9 mouse cellular contexts compared by ENCODE assay signal in genomic region chr1:180889172-180889571, GRCm38 (mm10). TPM values are rescaled to one million over a fixed set of nuclear protein-coding genes. Genes with fewer than 3 reads are reported as not detected.
A peak's percentile ranks its signal among the peaks of the same experiment; 100 is the strongest.
DNase-seq lines count a peak whose midpoint lies in the region; ATAC-seq and TF ChIP-seq lines count a peak whose summit lies in the region.
"Had no signal": no experiment of that assay in that cellular context is flagged by ENCODE, and none has a peak within 500 bp of the region (broad histone marks: within the 10 kb centered on the region; RNA-seq: fewer than 3 reads in every experiment).

No protein-coding gene starts in this region.

- H3K79me2 ChIP-seq in myocyte (ENCODE audit: control insufficient read depth, insufficient read depth): no peaks in the 10 kb centered on the region

- no peak for ATAC-seq in forebrain, embryonic 15.5 days (replicated peaks)
- no peak for ATAC-seq in forebrain, embryonic 11.5 days (replicated peaks; ENCODE audit: low FRiP score)
- no peak for ATAC-seq in kidney, postnatal 0 days (replicated peaks; ENCODE audit: low FRiP score, low read depth)

- no peaks in the 10 kb centered on the region for H3K36me3 ChIP-seq in forebrain, embryonic 15.5 days
- no peaks in the 10 kb centered on the region for H3K36me3 ChIP-seq in forebrain, embryonic 11.5 days (ENCODE audit: control insufficient read depth, insufficient read depth, low read length)
- no peaks in the 10 kb centered on the region for H3K36me3 ChIP-seq in kidney, postnatal 0 days (ENCODE audit: insufficient read depth, low read length)
- H3K36me3 ChIP-seq in myocyte (ENCODE audit: control insufficient read depth, insufficient read depth): no peaks in the 10 kb centered on the region

- no peak overlapping the region for H3ac ChIP-seq in myocyte (ENCODE audit: control insufficient read depth, insufficient read length)

- no peaks in the 10 kb centered on the region for H3K9me3 ChIP-seq in forebrain, embryonic 15.5 days
- H3K9me3 ChIP-seq in forebrain, embryonic 11.5 days (ENCODE audit: control insufficient read depth, low read length): no peaks in the 10 kb centered on the region
- no peaks in the 10 kb centered on the region for H3K9me3 ChIP-seq in kidney, postnatal 0 days (replicated peaks; ENCODE audit: low read length)
- H3K9me3 ChIP-seq: megakaryocyte, embryonic 14.5 days had no signal

- H3K27me3 ChIP-seq in forebrain, embryonic 15.5 days: peaks cover 12% of the 10 kb centered on the region; the same call in 1 of the 2 replicates
- H3K27me3 ChIP-seq in forebrain, embryonic 11.5 days (ENCODE audit: control insufficient read depth, insufficient read depth, low read length): peaks cover 10% of the 10 kb centered on the region
- peaks cover 8% of the 10 kb centered on the region; the same call in 1 of the 2 replicates for H3K27me3 ChIP-seq in kidney, postnatal 0 days (ENCODE audit: insufficient read depth, low read length)
- peaks cover 21% of the 10 kb centered on the region for H3K27me3 ChIP-seq in myocyte (ENCODE audit: control insufficient read depth, insufficient read depth, insufficient read length)

- no peak for TF ChIP-seq POLR2A in bone marrow macrophage, adult 2 months (IDR thresholded peaks at IDR 0.05; ENCODE audit: borderline replicate concordance, low read depth, low read length)
- TF ChIP-seq POLR2A in myocyte (IDR thresholded peaks at IDR 0.05; ENCODE audit: insufficient read length, low read depth): no peak

- DNase-seq in forebrain, embryonic 11.5 days (ENCODE audit: low spot score): no peak
- DNase-seq in kidney, postnatal 0 days (ENCODE audit: low spot score): no peak
- no peak for DNase-seq in kidney, postnatal 10 days
- DNase-seq in thymus, postnatal 36 days: no peak
- no peak for DNase-seq in right cerebral cortex, postnatal 25 days

- peak overlapping the region; percentile 12; the same call in 1 of the 2 replicates for H3K4me2 ChIP-seq in forebrain, embryonic 15.5 days (replicated peaks)
- H3K4me2 ChIP-seq in forebrain, embryonic 11.5 days (ENCODE audit: low read depth, low read length, severe bottlenecking): no peak overlapping the region
- 0 out of 2 replicates have a peak overlapping the region, but pooled peaks have one; percentile 48 for H3K4me2 ChIP-seq in kidney, postnatal 0 days (ENCODE audit: low read length)
- peak overlapping the region; percentile 43 for H3K4me2 ChIP-seq in myocyte (ENCODE audit: low read depth)

- no peak for TF ChIP-seq CTCF in kidney, postnatal 0 days (IDR thresholded peaks at IDR 0.05; ENCODE audit: low read depth)
- no peak for TF ChIP-seq CTCF in bone marrow macrophage, adult 2 months (IDR thresholded peaks at IDR 0.05; ENCODE audit: low read depth, low read length)

- H3K9ac ChIP-seq in forebrain, embryonic 15.5 days (replicated peaks): no peak overlapping the region
- H3K9ac ChIP-seq in forebrain, embryonic 11.5 days (ENCODE audit: low read length): no peak overlapping the region
- 0 out of 2 replicates have a peak overlapping the region, but pooled peaks have one; percentile 15 for H3K9ac ChIP-seq in kidney, postnatal 0 days (ENCODE audit: low read depth, low read length)

- H3K4me3 ChIP-seq in forebrain, embryonic 15.5 days: no peak overlapping the region
- no peak overlapping the region for H3K4me3 ChIP-seq in forebrain, embryonic 11.5 days (ENCODE audit: low read depth, low read length)
- no peak overlapping the region for H3K4me3 ChIP-seq in kidney, postnatal 0 days (replicated peaks; ENCODE audit: low read depth, low read length)
- peak overlapping the region; percentile 5; the same call in 1 of the 2 replicates for H3K4me3 ChIP-seq in bone marrow macrophage, adult 2 months (ENCODE audit: insufficient read depth, low read length)
- H3K4me3 ChIP-seq in myocyte: no peak overlapping the region
- H3K4me3 ChIP-seq: megakaryocyte, embryonic 14.5 days had no signal

- H3K27ac ChIP-seq in forebrain, embryonic 15.5 days (replicated peaks): no peak overlapping the region
- H3K27ac ChIP-seq in forebrain, embryonic 11.5 days (ENCODE audit: low read depth, low read length): no peak overlapping the region
- H3K27ac ChIP-seq in kidney, postnatal 0 days: peak overlapping the region; percentile 36; the same call in 1 of the 2 replicates
- H3K27ac ChIP-seq in bone marrow macrophage, adult 2 months (ENCODE audit: insufficient read depth, low read depth, low read length): 0 out of 2 replicates have a peak overlapping the region, but pooled peaks have one; percentile 24

- H3K4me1 ChIP-seq in forebrain, embryonic 15.5 days: peaks cover 9% of the 10 kb centered on the region; the same call in 1 of the 2 replicates
- peaks cover 9% of the 10 kb centered on the region; the same call in 1 of the 2 replicates for H3K4me1 ChIP-seq in forebrain, embryonic 11.5 days (replicated peaks; ENCODE audit: control insufficient read depth, insufficient read depth, low read length)
- H3K4me1 ChIP-seq in kidney, postnatal 0 days (replicated peaks; ENCODE audit: insufficient read depth, low read length): 0 out of 2 replicates have a peak, but pooled peaks cover 5% of the 10 kb centered on the region
- peaks cover 44% of the 10 kb centered on the region for H3K4me1 ChIP-seq in bone marrow macrophage, adult 2 months (ENCODE audit: control insufficient read depth, insufficient read depth, low read length)

- 43% methylated on average over 7 of the region's 7 CpGs for WGBS in forebrain, embryonic 15.5 days
- WGBS in forebrain, embryonic 11.5 days: 32% methylated on average over 7 of the region's 7 CpGs
- WGBS in kidney, postnatal 0 days: 45% methylated on average over 7 of the region's 7 CpGs

TF ChIP-seq in myocyte, 11 proteins besides CTCF, POLR2A, EP300 and RAD21:
- TF ChIP-seq USF1 (IDR thresholded peaks at IDR 0.05; ENCODE audit: low read depth) (no peak), CEBPB (IDR thresholded peaks at IDR 0.05; ENCODE audit: insufficient read depth, poor library complexity, severe bottlenecking) (no peak)

RNA-seq across cellular contexts. Expression of gene Lefty2, which starts 3.7 kb away (rescaled TPM):
- polyA plus RNA-seq in forebrain, embryonic 15.5 days (2015; fragmentation: Nextera tagmentation; extraction: Ambion mirVana): 3.7 and 4.5 TPM in 2 replicates
- not detected in 2 replicates for polyA plus RNA-seq in forebrain, embryonic 11.5 days (2014; fragmentation: Nextera tagmentation; extraction: Ambion mirVana)
- 0.09 and 0.39 TPM in 2 replicates for polyA plus RNA-seq in kidney, postnatal 0 days (2015; fragmentation: Nextera tagmentation; extraction: Ambion mirVana)
- not detected in 2 replicates for polyA plus RNA-seq in bone marrow macrophage, adult 2 months (2012; ENCODE audit: insufficient read depth, insufficient read length, missing spikeins)
- polyA plus RNA-seq in myocyte (2012; fragmentation: generic; extraction: Trizol): not detected

RNA-seq across cellular contexts. Expression of gene Pycr2, which starts 14.9 kb away (rescaled TPM):
- polyA plus RNA-seq in forebrain, embryonic 15.5 days (2015; fragmentation: Nextera tagmentation; extraction: Ambion mirVana): 85.1 and 88.7 TPM in 2 replicates
- polyA plus RNA-seq in forebrain, embryonic 11.5 days (2014; fragmentation: Nextera tagmentation; extraction: Ambion mirVana): 111 and 121 TPM in 2 replicates
- 72.6 and 76.5 TPM in 2 replicates for polyA plus RNA-seq in kidney, postnatal 0 days (2015; fragmentation: Nextera tagmentation; extraction: Ambion mirVana)
- polyA plus RNA-seq in bone marrow macrophage, adult 2 months (2012; ENCODE audit: insufficient read depth, insufficient read length, missing spikeins): 19.2 and 20.9 TPM in 2 replicates
- 52.6 TPM for polyA plus RNA-seq in myocyte (2012; fragmentation: generic; extraction: Trizol)

RNA-seq across cellular contexts. Expression of gene Sde2, which starts 38.2 kb away (rescaled TPM):
- polyA plus RNA-seq in forebrain, embryonic 15.5 days (2015; fragmentation: Nextera tagmentation; extraction: Ambion mirVana): 35.7 and 35.9 TPM in 2 replicates
- polyA plus RNA-seq in forebrain, embryonic 11.5 days (2014; fragmentation: Nextera tagmentation; extraction: Ambion mirVana): 33.8 and 35.4 TPM in 2 replicates
- 25.6 and 29.6 TPM in 2 replicates for polyA plus RNA-seq in kidney, postnatal 0 days (2015; fragmentation: Nextera tagmentation; extraction: Ambion mirVana)
- polyA plus RNA-seq in bone marrow macrophage, adult 2 months (2012; ENCODE audit: insufficient read depth, insufficient read length, missing spikeins): 17.0 and 20.2 TPM in 2 replicates
- polyA plus RNA-seq in myocyte (2012; fragmentation: generic; extraction: Trizol): 15.3 TPM

RNA-seq across cellular contexts. Expression of gene Lefty1, which starts 45.6 kb away (rescaled TPM):
- polyA plus RNA-seq in forebrain, embryonic 15.5 days (2015; fragmentation: Nextera tagmentation; extraction: Ambion mirVana): 0.22 and 0.23 TPM in 2 replicates
- 0.45 and 0.51 TPM in 2 replicates for polyA plus RNA-seq in forebrain, embryonic 11.5 days (2014; fragmentation: Nextera tagmentation; extraction: Ambion mirVana)
- polyA plus RNA-seq in kidney, postnatal 0 days (2015; fragmentation: Nextera tagmentation; extraction: Ambion mirVana): 1.5 and 1.6 TPM in 2 replicates
- polyA plus RNA-seq in bone marrow macrophage, adult 2 months (2012; ENCODE audit: insufficient read depth, insufficient read length, missing spikeins): not detected in 2 replicates
- 2.9 TPM for polyA plus RNA-seq in myocyte (2012; fragmentation: generic; extraction: Trizol)

RNA-seq across cellular contexts. Expression of gene Tmem63a, which starts 53.0 kb away (rescaled TPM):
- 1.6 and 2.2 TPM in 2 replicates for polyA plus RNA-seq in forebrain, embryonic 15.5 days (2015; fragmentation: Nextera tagmentation; extraction: Ambion mirVana)
- 2.7 and 3.0 TPM in 2 replicates for polyA plus RNA-seq in forebrain, embryonic 11.5 days (2014; fragmentation: Nextera tagmentation; extraction: Ambion mirVana)
- 10.6 and 14.8 TPM in 2 replicates for polyA plus RNA-seq in kidney, postnatal 0 days (2015; fragmentation: Nextera tagmentation; extraction: Ambion mirVana)
- 23.4 and 23.9 TPM in 2 replicates for polyA plus RNA-seq in bone marrow macrophage, adult 2 months (2012; ENCODE audit: insufficient read depth, insufficient read length, missing spikeins)
- 45.5 TPM for polyA plus RNA-seq in myocyte (2012; fragmentation: generic; extraction: Trizol)

Comparison
In these comparisons a context has a peak if more than half of its experiments do, and no peak if none do; other contexts are left out.
1. H3K27ac ChIP-seq: peak in kidney, postnatal 0 days (single experiment) and bone marrow macrophage, adult 2 months (single experiment); none in forebrain, embryonic 15.5 days (single experiment) and forebrain, embryonic 11.5 days (single experiment).